Mouse (Mus musculus): ENCODE data around the gene Myo1g.

Myo1g gene

GRCm38 (mm10) chr11:6520507-6521173 lies at the start of gene Myo1g:
Myo1g (minus strand) TSS chr11:6520965.
- CTCF ChIA-PET, result no interaction called here

GRCm38 (mm10) chr11:6569410-6569777 lies 48.6 kb upstream of the Myo1g start:
- CTCF ChIA-PET, result interaction anchor here (0.7 kb wide), 1 partner anchor 28 kb away, joined by 3 read pairs; no protein-coding TSS in a partner anchor

GRCm38 (mm10) chr11:6568584-6569409 lies 48.0 kb upstream of the Myo1g start:
- CTCF ChIA-PET, result interaction anchor here (0.7 kb wide), 1 partner anchor 27 kb away, joined by 3 read pairs; no protein-coding TSS in a partner anchor

GRCm38 (mm10) chr11:6567951-6568350 lies 47.2 kb upstream of the Myo1g start:
- CTCF ChIA-PET, result interaction anchor here (0.6 to 0.8 kb wide), 2 partner anchors 11 to 287 kb away, joined by 3 read pairs; no protein-coding TSS in a partner anchor

- CTCF ChIA-PET, result interaction anchor here (1.3 to 1.5 kb wide), 2 partner anchors 18 to 27 kb away, joined by 3 read pairs; no protein-coding TSS in a partner anchor
Observed at GRCm38 (mm10) chr11:6566496-6566895, 45.7 kb upstream of the Myo1g start.

GRCm38 (mm10) chr11:6563201-6563600 lies 42.4 kb upstream of the Myo1g start:
- CTCF ChIA-PET, result interaction anchor here (0.6 kb wide), 1 partner anchor 124 kb away, joined by 4 read pairs; no protein-coding TSS in a partner anchor

- CTCF ChIA-PET, result interaction anchor here (0.6 kb wide), 1 partner anchor 8 kb away, joined by 5 read pairs; no protein-coding TSS in a partner anchor
Observed at GRCm38 (mm10) chr11:6562359-6562758, 41.6 kb upstream of the Myo1g start.

- CTCF ChIA-PET, result interaction anchor here (0.6 to 0.9 kb wide), 3 partner anchors 12 to 49 kb away, joined by 4 to 8 read pairs (median 5); no protein-coding TSS in a partner anchor
Observed at GRCm38 (mm10) chr11:6561474-6561873, 40.7 kb upstream of the Myo1g start.

GRCm38 (mm10) chr11:6560655-6561360 lies 40.0 kb upstream of the Myo1g start:
- CTCF ChIA-PET, result interaction anchor here (0.6 to 1.1 kb wide), 4 partner anchors 10 to 21 kb away, joined by 3 to 5 read pairs (median 4); no protein-coding TSS in a partner anchor

GRCm38 (mm10) chr11:6559996-6560395 lies 39.2 kb upstream of the Myo1g start:
- CTCF ChIA-PET, result interaction anchor here (0.6 to 1.8 kb wide), 3 partner anchors 11 to 16 kb away, joined by 3 to 7 read pairs (median 5); no protein-coding TSS in a partner anchor

- CTCF ChIA-PET, result interaction anchor here (0.9 to 1.8 kb wide), 2 partner anchors 10 to 14 kb away, joined by 3 to 7 read pairs; no protein-coding TSS in a partner anchor
Observed at GRCm38 (mm10) chr11:6558234-6558633, 37.5 kb upstream of the Myo1g start.

GRCm38 (mm10) chr11:6550201-6550600 lies 29.4 kb upstream of the Myo1g start:
- CTCF ChIA-PET, result interaction anchor here (1.0 kb wide), 1 partner anchor 11 kb away, joined by 5 read pairs; no protein-coding TSS in a partner anchor

- CTCF ChIA-PET, result interaction anchor here (0.6 to 1.0 kb wide), 2 partner anchors 11 to 26 kb away, joined by 5 to 6 read pairs; no protein-coding TSS in a partner anchor
Observed at GRCm38 (mm10) chr11:6549770-6550169, 29.0 kb upstream of the Myo1g start.

- CTCF ChIA-PET, result interaction anchor here (0.7 to 1.8 kb wide), 3 partner anchors 11 to 21 kb away, joined by 3 to 7 read pairs (median 3); no protein-coding TSS in a partner anchor
Observed at GRCm38 (mm10) chr11:6547696-6548325, 27.0 kb upstream of the Myo1g start.

GRCm38 (mm10) chr11:6547037-6547680 lies 26.4 kb upstream of the Myo1g start:
- CTCF ChIA-PET, result interaction anchor here (1.8 kb wide), 1 partner anchor 12 kb away, joined by 7 read pairs; no protein-coding TSS in a partner anchor

- CTCF ChIA-PET, result no interaction called here
Observed at GRCm38 (mm10) chr11:6546205-6547013, 25.6 kb upstream of the Myo1g start, which contains the start of gene Ccm2. Ccm2 (plus strand) TSS chr11:6546887.

- CTCF ChIA-PET, result interaction anchor here (1.0 kb wide), 1 partner anchor 16 kb away, joined by 3 read pairs; no protein-coding TSS in a partner anchor
Observed at GRCm38 (mm10) chr11:6545857-6546192, 25.1 kb upstream of the Myo1g start.

- CTCF ChIA-PET, result interaction anchor here (0.6 to 1.0 kb wide), 2 partner anchors 16 to 42 kb away, joined by 3 read pairs; no protein-coding TSS in a partner anchor
Observed at GRCm38 (mm10) chr11:6545186-6545856, 24.6 kb upstream of the Myo1g start.
